Mouse (Mus musculus): ENCODE results near the gene Sipa1l2. TPM values are rescaled to one million over a fixed set of nuclear protein-coding genes. Genes with fewer than 3 reads are reported as not detected.
"Not testable (repeated sequence)": the region's sequence is repeated elsewhere in the genome, so short reads cannot be mapped to it uniquely, and the experiment has no call there.

The Sipa1l2 gene
- total RNA-seq, 2 experiments from 2014 or later = 1.4 to 1.9 TPM

- no peak for ATAC-seq (replicated peaks; ENCODE audit: poor library complexity, severe bottlenecking)
Observed at GRCm38 (mm10) chr8:125419202-125419830, 150.3 kb downstream of the Sipa1l2 start.

GRCm38 (mm10) chr8:125416146-125416545, 153.5 kb downstream of the Sipa1l2 start:
- peak; percentile 90 for ATAC-seq (replicated peaks; ENCODE audit: poor library complexity, severe bottlenecking)

GRCm38 (mm10) chr8:125414651-125415050, 155.0 kb downstream of the Sipa1l2 start:
- no peak for ATAC-seq (replicated peaks; ENCODE audit: poor library complexity, severe bottlenecking)

GRCm38 (mm10) chr8:125413001-125413909, 156.4 kb downstream of the Sipa1l2 start:
- ATAC-seq (replicated peaks; ENCODE audit: poor library complexity, severe bottlenecking) = 0 out of 2 replicates have a peak, but pooled peaks have one; percentile 7

- ATAC-seq (replicated peaks; ENCODE audit: poor library complexity, severe bottlenecking) = no peak
Observed at GRCm38 (mm10) chr8:125410646-125411045, 159.0 kb downstream of the Sipa1l2 start.

- ATAC-seq (replicated peaks; ENCODE audit: poor library complexity, severe bottlenecking) = no peak
Observed at GRCm38 (mm10) chr8:125407672-125408071, 161.9 kb downstream of the Sipa1l2 start.

- no peak for ATAC-seq (replicated peaks; ENCODE audit: poor library complexity, severe bottlenecking)
Observed at GRCm38 (mm10) chr8:125406453-125406852, 163.2 kb downstream of the Sipa1l2 start.

- no peak for ATAC-seq (replicated peaks; ENCODE audit: poor library complexity, severe bottlenecking)
Observed at GRCm38 (mm10) chr8:125401350-125401749, 168.3 kb downstream of the Sipa1l2 start.

GRCm38 (mm10) chr8:125397981-125398380, 171.6 kb downstream of the Sipa1l2 start:
- peak; percentile 62 for ATAC-seq (replicated peaks; ENCODE audit: poor library complexity, severe bottlenecking)

GRCm38 (mm10) chr8:125395682-125396081, 173.9 kb downstream of the Sipa1l2 start:
- ATAC-seq (replicated peaks; ENCODE audit: poor library complexity, severe bottlenecking) = not testable (repeated sequence)

GRCm38 (mm10) chr8:125395032-125395431, 174.6 kb downstream of the Sipa1l2 start:
- no peak for ATAC-seq (replicated peaks; ENCODE audit: poor library complexity, severe bottlenecking)

- no peak; the same call in 1 of the 2 replicates for ATAC-seq (replicated peaks; ENCODE audit: poor library complexity, severe bottlenecking)
Observed at GRCm38 (mm10) chr8:125391685-125392084, 177.9 kb downstream of the Sipa1l2 start.

GRCm38 (mm10) chr8:125391271-125391670, 178.3 kb downstream of the Sipa1l2 start:
- peak; percentile 78 for ATAC-seq (replicated peaks; ENCODE audit: poor library complexity, severe bottlenecking)

GRCm38 (mm10) chr8:125390506-125390895, 179.1 kb downstream of the Sipa1l2 start:
- no peak for ATAC-seq (replicated peaks; ENCODE audit: poor library complexity, severe bottlenecking)

GRCm38 (mm10) chr8:125389756-125390505, 179.7 kb downstream of the Sipa1l2 start:
- no peak for ATAC-seq (replicated peaks; ENCODE audit: poor library complexity, severe bottlenecking)

- no peak for ATAC-seq (replicated peaks; ENCODE audit: poor library complexity, severe bottlenecking)
Observed at GRCm38 (mm10) chr8:125389280-125389679, 180.3 kb downstream of the Sipa1l2 start.

GRCm38 (mm10) chr8:125388404-125389180, 181.0 kb downstream of the Sipa1l2 start:
- peak; percentile 31; the same call in 1 of the 2 replicates for ATAC-seq (replicated peaks; ENCODE audit: poor library complexity, severe bottlenecking)

GRCm38 (mm10) chr8:125385519-125386150, 184.0 kb downstream of the Sipa1l2 start:
- peak; percentile 81 for ATAC-seq (replicated peaks; ENCODE audit: poor library complexity, severe bottlenecking)

GRCm38 (mm10) chr8:125384551-125385183, 184.9 kb downstream of the Sipa1l2 start:
- no peak for ATAC-seq (replicated peaks; ENCODE audit: poor library complexity, severe bottlenecking)

Measured in granulocyte monocyte progenitor cell, adult 5-6 weeks (primary cell).